Mouse (Mus musculus) spleen, adult 2 months (tissue): ENCODE results near the gene Pacrg. TPM values are rescaled to one million over a fixed set of nuclear protein-coding genes. Genes with fewer than 3 reads are reported as not detected.

Experiments used
- DNase-seq, 2 experiments: peaks; one replicate each; pipeline versions ENCODE4 v3.0.0 to v3.0.0-alpha.2; 2012 to 2021; ENCODE audit warnings: low spot score in 2 of 2, low read depth in 1 of 2
- H3K27ac ChIP-seq: fragments of 200-500 bp; 2 replicates; pipeline ENCODE4 v1.5.1; 2012; ENCODE audit warnings: low read length, inconsistent platforms; ENCODE audit not compliant: insufficient read depth
- H3K27me3 ChIP-seq: fragments of 200-500 bp; 2 replicates; pipeline ENCODE4 v1.6.1; 2012; ENCODE audit warnings: mild to moderate bottlenecking, moderate library complexity, low read length, inconsistent platforms; ENCODE audit not compliant: control insufficient read depth, insufficient read depth
- H3K36me3 ChIP-seq: fragments of 200-500 bp; 2 replicates; pipeline ENCODE4 v1.6.1; 2012; ENCODE audit warnings: mild to moderate bottlenecking, low read length, inconsistent platforms; ENCODE audit not compliant: control insufficient read depth, insufficient read depth
- H3K4me1 ChIP-seq: fragments of 200-500 bp; 2 replicates; pipeline ENCODE4 v1.6.1; 2011; ENCODE audit warnings: inconsistent platforms; ENCODE audit not compliant: control insufficient read depth, insufficient read depth, insufficient read length
- H3K4me3 ChIP-seq: fragments of 200-500 bp; 2 replicates; pipeline ENCODE4 v1.5.1; 2011; ENCODE audit warnings: mild to moderate bottlenecking, inconsistent platforms; ENCODE audit not compliant: insufficient read depth, insufficient read length; ENCODE audit errors: extremely low read depth
- CTCF ChIP-seq: fragments of 200-500 bp; IDR thresholded peaks from 2 replicates; pipeline ENCODE4 v1.5.1; 2011; ENCODE audit warnings: mild to moderate bottlenecking, inconsistent platforms; ENCODE audit not compliant: insufficient read depth, insufficient read length, insufficient replicate concordance; ENCODE audit errors: extremely low read depth
- POLR2A ChIP-seq: fragments of 200-500 bp; IDR thresholded peaks from 2 replicates; pipeline ENCODE4 v1.6.1; 2011; ENCODE audit warnings: low read depth, low read length, inconsistent platforms
- WGBS: fragments of 180-500 bp; shearing (Covaris S2); methylation state at CpG from one replicate; pipeline ENCODE4 v1.1.7; 2018; 5-methylcytosine and 5-hydroxymethylcytosine counted together
- polyA plus RNA-seq: library from polyadenylated mRNA; depleted of rRNA; stranded (reverse); fragments of >200 nt; gene quantifications from 2 replicates; pipeline ENCODE4 v1.2.3, GENCODE M21; 2012

Pacrg gene
- polyA plus RNA-seq, 1 experiment, result not detected

DNA sequence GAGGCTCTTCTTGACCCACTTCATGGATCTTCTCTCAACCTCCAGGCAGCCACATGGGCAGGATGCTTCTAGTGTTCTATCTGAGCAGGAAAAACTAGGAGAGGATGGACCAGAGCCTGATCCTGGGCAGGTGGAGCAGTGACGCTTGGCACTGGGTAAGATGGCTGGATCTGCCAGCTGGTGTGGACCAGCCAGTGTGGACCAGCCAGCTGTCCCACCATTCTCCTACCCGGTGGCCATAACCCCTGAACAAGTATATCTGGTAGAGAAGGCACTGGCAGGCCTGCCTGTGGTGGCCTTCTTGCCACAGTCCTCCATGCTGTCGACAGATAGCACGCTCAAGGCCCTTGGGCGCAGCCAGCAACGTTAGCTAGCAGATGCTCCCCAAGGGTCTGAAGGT is 443.2 kb downstream of the Pacrg start:
- DNase-seq, result no peak
- 94% methylated on average over 6 of the region's 6 CpGs for WGBS
- no peak overlapping the region for H3K27ac ChIP-seq
- no peaks in the 10 kb centered on the region for H3K27me3 ChIP-seq
- no peaks in the 10 kb centered on the region for H3K4me1 ChIP-seq
- H3K36me3 ChIP-seq, result no peaks in the 10 kb centered on the region
- no peak for TF ChIP-seq CTCF
- TF ChIP-seq POLR2A, result no peak
- H3K4me3 ChIP-seq, result no peak overlapping the region

DNA sequence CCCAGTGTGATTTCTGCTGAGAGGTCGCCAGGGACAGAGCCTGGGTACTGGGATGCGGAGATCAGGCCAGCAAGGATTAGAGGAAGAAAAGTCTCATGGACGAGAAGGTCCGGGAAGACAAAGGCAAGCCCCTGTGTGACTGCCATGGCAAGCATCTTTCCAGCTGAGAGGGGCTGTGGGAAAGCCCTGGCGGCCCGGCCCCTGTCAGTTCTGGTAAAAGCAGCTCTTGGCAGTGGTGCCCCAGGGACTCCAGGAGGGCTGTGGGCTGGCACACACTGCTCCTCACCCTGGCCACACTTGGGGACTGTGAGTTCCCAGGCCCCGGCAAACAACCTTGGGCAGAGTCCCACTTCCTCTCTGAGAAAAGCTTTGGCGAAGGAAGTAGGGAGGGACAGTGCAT is 445.3 kb downstream of the Pacrg start:
- TF ChIP-seq POLR2A (no peak), CTCF (no peak)
- Histone ChIP-seq H3K27ac (no peak overlapping the region), H3K4me1 (no peaks in the 10 kb centered on the region), H3K4me3 (no peak overlapping the region), H3K27me3 (no peaks in the 10 kb centered on the region), H3K36me3 (no peaks in the 10 kb centered on the region)
- no peak for DNase-seq
- 63% methylated on average over 8 of the region's 8 CpGs for WGBS

DNA sequence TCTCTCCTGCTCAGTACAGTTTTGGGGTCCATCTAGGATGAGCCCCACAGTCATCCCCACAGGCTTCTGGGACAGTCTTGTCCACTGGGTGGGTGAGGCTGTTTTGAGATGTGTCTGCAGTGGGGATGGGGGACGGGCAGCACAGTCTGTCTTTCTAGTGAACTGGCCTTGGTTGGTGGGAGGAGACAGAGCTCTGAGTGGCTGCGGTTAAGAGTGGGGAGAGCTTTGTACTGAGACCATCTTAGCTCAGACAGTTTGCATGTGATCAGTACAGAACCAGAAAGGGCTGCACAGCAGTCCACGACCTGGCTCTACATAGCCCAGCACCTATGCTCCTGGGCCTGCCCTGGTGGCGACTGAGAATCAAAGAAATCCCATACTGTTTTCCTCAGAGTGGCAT is 446.3 kb downstream of the Pacrg start:
- no peak for DNase-seq
- Histone ChIP-seq H3K4me1 (no peaks in the 10 kb centered on the region), H3K36me3 (no peaks in the 10 kb centered on the region), H3K27me3 (no peaks in the 10 kb centered on the region), H3K27ac (no peak overlapping the region), H3K4me3 (no peak overlapping the region)
- 93% methylated on average over 4 of the region's 4 CpGs for WGBS
- no peak for TF ChIP-seq POLR2A
- no peak for TF ChIP-seq CTCF

DNA sequence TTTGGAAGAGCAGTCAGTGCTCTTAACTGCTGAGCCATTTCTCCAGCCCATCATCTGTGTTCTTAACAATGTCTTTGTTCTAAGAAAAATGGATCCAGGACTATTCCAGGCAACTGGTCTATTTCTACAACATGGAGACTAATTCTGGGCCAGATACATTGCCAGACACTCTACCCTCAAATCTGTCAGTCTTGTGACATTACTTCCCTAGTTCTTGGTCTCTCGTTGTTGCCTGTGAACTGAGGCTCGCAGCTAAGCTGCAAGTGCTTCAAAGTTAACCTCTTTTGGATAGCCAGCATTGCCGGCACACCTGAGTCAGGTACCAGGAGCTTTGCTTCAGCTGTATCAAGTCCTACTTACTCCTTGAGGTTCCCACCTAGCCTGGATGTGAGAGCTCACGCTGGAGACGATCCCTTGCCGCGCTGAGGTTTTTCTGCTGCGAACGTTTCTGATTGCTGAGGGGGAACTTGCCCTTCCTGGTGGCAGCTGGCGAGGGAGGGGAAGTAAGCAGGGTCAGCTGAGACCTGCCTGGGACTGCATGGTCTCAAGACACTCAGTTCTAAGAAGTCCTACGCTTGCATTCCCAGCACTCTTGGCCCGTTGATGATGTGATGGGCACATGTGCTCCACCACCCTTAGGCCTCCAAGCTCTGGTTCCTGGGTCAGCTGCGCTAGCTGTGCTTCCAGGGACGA is 447.6 kb downstream of the Pacrg start:
- H3K27me3 ChIP-seq, result no peaks in the 10 kb centered on the region
- peak in 1 of 2 experiments; percentile 10 for DNase-seq
- WGBS, result 17% methylated on average over 14 of the region's 14 CpGs
- TF ChIP-seq CTCF, result no peak
- no peak for TF ChIP-seq POLR2A
- H3K36me3 ChIP-seq, result no peaks in the 10 kb centered on the region
- H3K27ac ChIP-seq, result peak overlapping the region; percentile 55; the same call in 1 of the 2 replicates
- H3K4me3 ChIP-seq, result peak overlapping the region; percentile 37; the same call in 1 of the 2 replicates
- H3K4me1 ChIP-seq, result no peaks in the 10 kb centered on the region

DNA sequence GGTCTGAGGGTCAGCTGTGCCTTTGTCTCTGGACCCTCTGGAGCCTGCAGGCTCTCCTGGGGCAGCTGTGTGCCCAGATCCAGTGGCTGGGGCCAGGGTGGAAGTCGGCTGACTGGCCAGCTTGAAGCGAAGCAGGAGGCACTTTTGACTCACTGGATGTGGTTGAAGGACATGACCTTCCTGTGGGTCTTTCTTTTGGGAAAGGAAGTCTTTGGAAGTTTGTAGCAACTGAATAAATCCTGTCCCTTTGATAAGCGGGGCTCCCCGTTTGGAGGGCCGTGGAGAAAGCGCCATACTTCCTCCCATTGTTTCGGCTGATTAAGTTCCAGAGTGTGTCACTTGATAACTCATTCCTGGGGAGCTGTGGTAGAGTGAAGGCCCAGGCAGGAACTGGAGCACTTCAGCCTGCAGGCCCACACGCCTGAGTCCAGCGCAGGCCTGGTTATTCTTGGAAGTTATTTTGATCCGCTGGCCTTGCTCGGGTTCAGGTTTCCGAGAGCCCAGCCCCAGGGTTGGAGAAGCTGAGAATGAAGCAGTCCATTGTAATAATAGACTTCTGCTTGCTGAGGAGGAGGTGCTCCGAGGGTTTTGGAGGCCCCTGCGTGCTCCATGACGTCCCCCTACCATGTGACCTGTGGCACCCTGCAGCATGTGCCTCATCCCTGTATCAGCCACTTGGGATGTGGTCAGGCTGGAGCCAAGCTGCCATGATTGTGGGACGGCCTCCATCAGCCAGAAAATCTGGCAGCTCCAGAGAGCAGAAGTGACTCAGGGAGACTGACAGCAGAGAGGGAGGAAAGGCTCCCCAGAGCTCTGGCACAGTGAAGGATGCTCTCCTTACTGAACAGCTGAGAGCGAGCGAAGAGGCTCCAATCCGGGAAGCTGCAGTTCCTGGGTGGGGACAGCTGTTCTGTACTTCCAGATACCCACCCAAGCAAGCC is 449.6 kb downstream of the Pacrg start:
- Histone ChIP-seq H3K36me3 (no peaks in the 10 kb centered on the region), H3K4me3 (no peak overlapping the region), H3K27ac (no peak overlapping the region), H3K4me1 (no peaks in the 10 kb centered on the region), H3K27me3 (no peaks in the 10 kb centered on the region)
- WGBS, result 84% methylated on average over 19 of the region's 19 CpGs
- DNase-seq, result no peak
- TF ChIP-seq CTCF (no peak), POLR2A (no peak)

DNA sequence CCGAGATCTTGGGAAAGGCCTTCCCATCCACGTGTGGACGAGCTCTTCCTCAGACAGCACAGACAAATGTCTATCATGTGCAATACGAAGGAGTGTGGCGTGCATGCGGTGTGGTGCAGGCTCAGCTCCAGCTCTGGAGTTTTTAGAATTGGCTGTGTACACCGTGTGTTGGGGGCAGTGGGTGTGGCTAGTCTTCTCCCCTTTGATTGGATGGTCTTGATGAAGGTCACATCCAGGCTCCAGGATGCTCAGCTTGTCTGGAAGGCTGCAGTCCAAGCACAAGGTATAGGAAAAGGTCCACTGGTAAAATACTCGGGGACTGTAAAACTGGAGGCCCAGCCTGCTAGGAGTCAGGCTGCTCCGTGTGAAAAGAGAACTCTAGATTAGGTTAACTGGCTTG is 450.4 kb downstream of the Pacrg start:
- H3K27ac ChIP-seq, result no peak overlapping the region
- 84% methylated on average over 9 of the region's 9 CpGs for WGBS
- no peak for DNase-seq
- no peak overlapping the region for H3K4me3 ChIP-seq
- no peaks in the 10 kb centered on the region for H3K36me3 ChIP-seq
- H3K4me1 ChIP-seq, result no peaks in the 10 kb centered on the region
- TF ChIP-seq POLR2A (no peak), CTCF (no peak)
- no peaks in the 10 kb centered on the region for H3K27me3 ChIP-seq
